Mouse (Mus musculus) MEL (cell line): ENCODE data around the gene Smco1.

Experiments used
- CTCF ChIP-seq, 3 experiments: IDR thresholded peaks in 2 of 3; conservative IDR thresholded peaks in 1 of 3; 2 replicates each; pipeline ENCODE4 v1.5.1; 2011 to 2012; ENCODE audit warnings: low read length in 3 of 3, low read depth in 2 of 3, mild to moderate bottlenecking in 2 of 3, improper control_type of control experiment in 1 of 3, inconsistent platforms in 1 of 3, mixed read lengths in 1 of 3, moderate library complexity in 1 of 3; ENCODE audit not compliant: control insufficient read depth in 1 of 3, insufficient read depth in 1 of 3, poor library complexity in 1 of 3, severe bottlenecking in 1 of 3
- EP300 ChIP-seq, 2 experiments: IDR thresholded peaks; 2 replicates each; pipeline ENCODE4 v1.6.1; 2011; ENCODE audit warnings: improper control_type of control experiment in 2 of 2, low read length in 2 of 2, low read depth in 1 of 2, mild to moderate bottlenecking in 1 of 2
- MAZ ChIP-seq: IDR thresholded peaks from 2 replicates; pipeline ENCODE4 v1.6.1; 2012; ENCODE audit warnings: low read depth, mild to moderate bottlenecking, inconsistent platforms, low read length, improper control_type of control experiment
- NELFE ChIP-seq: IDR thresholded peaks from 2 replicates; pipeline ENCODE4 v1.6.1; 2011; ENCODE audit warnings: low read depth, low read length, improper control_type of control experiment
- RCOR1 ChIP-seq: IDR thresholded peaks from 2 replicates; pipeline ENCODE4 v1.6.1; 2012; ENCODE audit warnings: low read depth, mild to moderate bottlenecking, inconsistent platforms, low read length, improper control_type of control experiment
- TBP ChIP-seq: IDR thresholded peaks from 2 replicates; pipeline ENCODE4 v1.8.0; 2011; ENCODE audit warnings: low read depth, low read length, improper control_type of control experiment

DNA sequence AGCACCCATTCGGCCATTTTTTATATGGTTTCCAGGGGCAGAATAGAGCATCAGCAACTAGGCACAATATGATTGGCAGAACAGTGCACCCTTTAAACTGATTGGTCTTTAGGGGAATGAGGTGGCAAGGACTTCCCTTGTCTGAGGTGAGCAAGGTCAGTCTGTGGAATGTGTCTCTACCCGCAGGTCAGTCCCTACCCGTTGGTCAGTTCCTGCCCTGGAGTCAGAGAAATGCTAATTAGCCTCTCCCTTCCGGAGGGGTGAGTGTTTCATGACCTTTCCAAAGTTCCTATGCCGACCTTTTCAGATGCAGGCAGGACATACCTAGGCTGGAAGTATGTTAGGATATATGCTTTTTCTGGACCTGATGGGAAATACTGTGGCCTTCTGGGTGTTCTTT lies 41.1 kb downstream of the Smco1 start:
- no peak for TF ChIP-seq NELFE
- TF ChIP-seq TBP, result no peak
- TF ChIP-seq EP300 (IDR thresholded peaks at IDR 0.05; ENCODE audit: low read depth in 1 of 2, low read length in 2 of 2), result no peak
- TF ChIP-seq CTCF (IDR thresholded peaks at IDR 0.05 in 2 of 3, conservative IDR thresholded peaks at IDR 0.05 in 1 of 3; ENCODE audit: control insufficient read depth in 1 of 3, insufficient read depth in 1 of 3, low read depth in 2 of 3, low read length in 3 of 3, poor library complexity in 1 of 3, severe bottlenecking in 1 of 3), result no peak
- no peak for TF ChIP-seq RCOR1
- TF ChIP-seq MAZ, result no peak
